Mouse (Mus musculus): ENCODE measurements around the gene Tiam1. TPM values are rescaled to one million over a fixed set of nuclear protein-coding genes. Genes with fewer than 3 reads are reported as not detected.
"Not testable (repeated sequence)": the region's sequence is repeated elsewhere in the genome, so short reads cannot be mapped to it uniquely, and the experiment has no call there.

Gene Tiam1
- total RNA-seq, 2 experiments from 2014 or later = 4.7 to 7.1 TPM

DNA sequence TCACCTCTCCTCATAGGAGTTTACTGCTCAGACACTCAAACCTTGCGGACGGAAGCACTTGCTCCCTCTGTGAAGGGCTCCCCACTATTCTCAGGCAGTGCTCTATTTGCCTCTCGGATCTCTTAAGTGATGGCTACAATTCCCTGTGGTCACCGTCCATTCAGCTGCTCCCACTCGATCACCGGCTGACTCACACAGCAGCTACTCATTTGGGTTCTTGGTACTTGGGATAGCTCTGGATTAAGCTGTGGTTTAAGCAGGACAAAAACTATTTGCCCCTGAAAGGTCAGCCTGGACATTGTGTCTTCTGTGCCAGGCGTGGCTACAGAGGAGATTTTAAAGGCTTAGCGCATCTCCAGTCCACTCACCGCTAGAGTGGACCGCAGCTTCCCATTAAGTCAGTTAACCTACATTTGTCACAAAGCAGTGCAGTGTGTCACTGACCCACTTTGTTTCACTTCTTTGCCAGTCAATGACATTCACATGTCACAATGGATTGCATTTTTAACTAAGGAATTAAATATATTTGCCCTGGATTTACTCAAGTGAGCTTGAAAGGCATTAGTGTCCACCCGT lies 64.7 kb downstream of the Tiam1 start:
- DNase-seq = no peak
- intact Hi-C loops (cut with DNase I; ENCODE audit: low total_unique reads) = no loop called here

DNA sequence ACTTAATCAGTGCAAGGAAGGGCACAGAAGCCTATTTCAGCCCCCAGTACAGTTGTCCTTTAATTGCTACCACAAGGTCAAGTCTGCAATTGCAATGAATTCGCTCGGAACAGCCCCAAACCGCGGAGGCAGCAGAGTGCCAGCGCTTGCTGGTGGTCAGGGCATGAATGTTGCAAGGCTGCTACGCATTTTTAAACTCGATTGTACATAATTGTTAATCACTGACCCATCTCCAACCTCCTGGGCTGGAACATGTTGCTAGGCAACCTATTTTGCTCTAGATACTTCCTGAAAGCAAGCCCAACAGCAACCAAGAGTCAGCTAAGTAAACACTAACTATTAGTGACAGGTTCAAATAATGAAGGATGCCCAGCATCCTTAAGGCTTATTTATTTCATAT lies 70.1 kb downstream of the Tiam1 start:
- DNase-seq = no peak
- intact Hi-C loops (cut with DNase I; ENCODE audit: low total_unique reads) = no loop called here

DNA sequence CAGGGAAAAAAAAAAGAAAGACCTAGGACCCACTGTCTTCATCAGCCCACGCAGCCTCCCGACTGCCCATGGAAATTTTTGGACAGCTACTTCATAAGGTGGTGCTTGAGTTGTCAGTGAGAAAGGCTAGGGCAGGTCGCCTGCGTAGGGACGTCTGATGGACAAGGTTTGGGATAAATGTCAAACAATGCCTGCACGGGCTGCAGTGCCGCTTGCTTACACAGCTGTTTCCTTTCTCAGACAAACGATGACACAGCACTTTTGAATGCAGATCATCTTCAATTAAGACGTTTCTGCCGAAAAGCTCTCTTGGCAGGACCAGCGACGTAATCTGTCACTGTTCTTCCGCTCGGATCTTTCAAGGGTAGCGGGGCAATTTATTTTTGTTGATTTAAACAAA lies 70.9 kb downstream of the Tiam1 start:
- DNase-seq = no peak
- intact Hi-C loops (cut with DNase I; ENCODE audit: low total_unique reads) = no loop called here

DNA sequence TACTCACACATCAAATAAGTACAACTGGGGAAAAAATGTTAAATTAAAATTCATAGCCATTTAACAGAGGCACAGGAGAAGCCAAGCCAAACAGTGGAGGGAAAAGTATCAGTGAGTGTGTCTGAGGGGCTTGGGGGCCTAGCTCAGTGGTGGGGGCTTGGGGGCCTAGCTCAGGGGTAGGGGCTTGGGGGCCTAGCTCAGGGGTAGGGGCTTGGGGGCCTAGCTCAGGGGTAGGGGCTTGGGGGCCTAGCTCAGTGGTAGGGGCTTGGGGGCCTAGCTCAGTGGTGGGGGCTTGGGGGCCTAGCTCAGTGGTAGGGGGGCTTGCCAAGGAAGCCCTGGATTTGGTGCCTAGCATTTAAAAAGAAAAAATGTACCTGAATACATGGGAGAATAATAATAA lies 72.4 kb downstream of the Tiam1 start:
- intact Hi-C loops (cut with DNase I; ENCODE audit: low total_unique reads) = not testable (repeated sequence)

DNA sequence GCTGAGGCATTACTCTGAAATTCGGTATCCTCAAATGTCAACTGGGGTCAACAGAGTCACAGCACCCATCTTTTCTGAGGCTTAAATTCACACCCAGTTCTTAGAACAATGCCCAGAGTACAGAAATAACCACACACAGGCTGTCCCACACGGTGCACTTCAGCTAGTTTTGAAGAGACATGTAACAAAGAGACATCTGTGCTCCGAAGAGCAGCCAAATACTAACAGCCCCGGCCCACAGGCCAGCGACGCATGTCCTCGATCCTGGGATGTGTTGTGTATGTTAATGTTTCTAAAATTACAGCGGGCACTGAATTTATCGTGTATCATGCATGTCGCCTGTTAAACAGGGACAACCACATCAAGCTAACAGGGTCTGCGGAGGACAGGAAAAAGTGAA lies 73.5 kb downstream of the Tiam1 start:
- DNase-seq = no peak
- intact Hi-C loops (cut with DNase I; ENCODE audit: low total_unique reads) = no loop called here

More for the DNA sequence above, 72.4 kb downstream of the Tiam1 start:
- not testable (repeated sequence) for DNase-seq

DNA sequence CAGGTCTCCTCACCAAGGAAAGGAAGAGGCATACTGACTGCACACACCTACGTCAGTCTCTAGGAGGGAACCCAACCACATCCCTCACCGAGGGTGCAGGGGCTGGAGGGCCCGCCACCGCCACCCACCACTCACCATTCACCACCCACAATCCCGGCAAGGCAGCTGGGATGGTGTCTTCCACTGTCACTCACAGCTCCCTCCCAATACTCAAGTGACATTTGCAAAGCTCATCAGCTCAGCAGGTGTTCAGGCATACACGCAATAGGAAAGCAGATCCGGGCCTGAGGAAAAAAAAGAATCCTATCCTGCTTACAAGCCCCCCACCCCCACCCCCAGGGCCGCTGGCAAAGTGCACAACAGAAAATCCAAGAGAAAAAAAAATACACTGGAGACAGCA lies 74.4 kb downstream of the Tiam1 start:
- no peak for DNase-seq
- intact Hi-C loops (cut with DNase I; ENCODE audit: low total_unique reads) = no loop called here

DNA sequence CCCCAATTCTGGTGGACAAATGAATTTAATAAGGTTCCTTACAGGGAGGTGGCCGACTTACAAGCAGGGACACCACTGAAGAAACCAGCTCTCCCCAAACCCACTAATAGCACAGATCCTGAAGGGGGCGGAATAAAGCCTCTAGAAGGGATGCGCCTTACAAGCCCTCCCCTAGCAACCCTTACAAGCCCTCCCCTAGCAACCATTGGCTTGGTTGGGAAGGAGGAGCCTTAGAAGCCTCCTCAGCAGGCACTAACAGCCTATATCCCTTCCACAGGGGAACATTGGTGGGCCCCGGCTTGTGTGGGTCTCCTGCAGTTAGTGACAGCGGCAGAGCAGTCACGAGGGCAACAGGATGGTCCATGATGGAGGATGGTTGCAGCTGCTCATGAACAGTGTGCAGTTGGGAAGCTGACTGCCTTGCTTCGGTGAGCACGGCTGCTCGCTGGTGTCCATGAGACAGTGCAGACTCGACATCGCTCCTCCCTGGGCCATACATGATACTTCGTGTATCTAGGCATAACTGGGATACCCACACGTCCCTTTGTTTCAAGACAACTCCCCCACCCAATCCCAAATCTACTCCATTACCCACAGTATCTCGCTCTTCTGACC lies 90.6 kb downstream of the Tiam1 start:
- DNase-seq = no peak
- intact Hi-C loops (cut with DNase I; ENCODE audit: low total_unique reads) = no loop called here

DNA sequence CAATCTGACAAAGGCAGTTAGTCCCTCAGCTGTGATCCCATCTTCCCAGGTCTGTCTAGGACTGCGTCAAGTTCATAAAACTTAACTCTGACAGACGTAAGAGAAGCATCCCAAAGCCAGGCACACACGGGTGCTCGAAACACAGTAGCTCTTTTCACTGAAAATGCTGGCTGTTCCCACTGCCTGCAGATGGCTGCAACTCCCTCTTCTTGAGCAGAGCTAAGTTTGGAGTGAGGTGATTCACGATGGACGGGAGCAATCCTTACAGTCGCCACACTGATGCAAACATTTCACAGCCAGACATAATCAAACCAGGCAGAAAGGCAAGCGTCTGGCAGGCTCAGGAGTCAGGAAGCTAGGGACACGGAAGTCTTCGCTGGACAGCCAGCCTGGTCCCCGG lies 91.2 kb downstream of the Tiam1 start:
- DNase-seq = no peak
- intact Hi-C loops (cut with DNase I; ENCODE audit: low total_unique reads) = no loop called here

DNA sequence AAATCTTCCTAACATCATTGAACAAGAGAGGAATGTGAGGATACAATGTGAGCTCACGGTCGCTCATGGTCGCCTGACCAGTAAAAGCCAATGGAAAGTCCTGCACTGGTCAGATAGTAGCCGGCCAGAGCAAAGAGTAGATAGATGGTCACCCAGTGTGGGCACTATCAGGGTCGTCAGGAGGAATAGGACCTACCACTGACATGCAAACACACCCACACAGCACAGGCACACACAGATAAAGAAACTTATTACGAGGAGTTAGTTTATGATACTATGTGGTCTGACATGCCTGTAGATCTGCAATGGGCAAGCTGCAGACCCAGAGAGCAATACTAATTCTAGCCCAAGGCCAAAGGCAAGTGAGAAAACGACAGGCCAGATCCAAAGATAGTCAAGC lies 92.5 kb downstream of the Tiam1 start:
- intact Hi-C loops (cut with DNase I; ENCODE audit: low total_unique reads) = no loop called here
- DNase-seq = no peak

DNA sequence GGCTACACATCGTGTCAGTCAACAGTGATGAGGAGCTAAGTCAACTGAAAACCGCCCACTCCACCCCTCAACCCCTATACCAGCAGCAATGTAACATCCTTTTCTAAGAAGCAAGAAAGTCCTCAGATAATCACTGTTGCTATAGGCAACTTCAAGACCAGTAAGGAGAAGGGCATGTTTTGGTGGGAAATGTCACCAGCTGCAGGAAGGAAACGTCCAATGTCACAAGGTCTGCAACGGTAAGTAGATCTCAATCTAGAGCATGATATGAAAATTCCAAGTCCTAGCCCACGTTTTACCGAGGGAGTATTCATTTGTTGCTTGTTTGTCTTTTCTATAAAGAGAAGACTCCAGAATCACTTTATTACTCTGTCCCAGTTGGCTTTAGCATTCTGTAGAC lies 95.7 kb downstream of the Tiam1 start:
- intact Hi-C loops (cut with DNase I; ENCODE audit: low total_unique reads) = no loop called here
- no peak for DNase-seq

DNA sequence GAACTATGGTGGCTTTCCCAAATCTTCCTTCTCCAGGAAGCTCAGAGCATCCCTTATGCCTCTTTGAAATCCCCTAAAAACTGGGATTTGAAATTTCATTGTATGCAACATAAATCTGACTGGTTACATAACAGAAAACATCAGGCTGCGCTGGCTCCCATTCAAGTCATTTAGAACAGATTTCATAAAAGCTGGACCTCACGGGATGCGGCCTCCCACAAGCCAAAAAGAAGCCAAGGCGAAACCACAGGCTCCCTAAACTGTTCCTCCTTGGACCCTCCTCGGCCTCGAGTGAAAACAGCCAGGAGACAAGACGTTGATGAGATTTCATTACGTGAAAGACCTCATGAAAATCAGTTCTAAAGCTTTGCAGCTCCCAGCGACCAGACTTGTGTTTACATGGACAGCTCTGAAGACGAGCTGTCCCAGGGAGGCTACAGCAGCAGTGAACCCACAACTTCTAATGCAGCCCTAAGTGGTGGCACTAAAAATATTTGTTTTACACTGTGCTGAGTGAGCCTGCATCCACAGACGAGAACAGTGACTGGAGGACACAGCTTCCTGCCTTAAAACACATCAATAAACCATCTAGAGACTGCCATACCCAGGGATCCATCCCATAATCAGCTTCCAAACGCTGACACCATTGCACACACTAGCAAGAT lies 96.9 kb downstream of the Tiam1 start:
- DNase-seq = peak; percentile 23
- intact Hi-C loops (cut with DNase I; ENCODE audit: low total_unique reads) = no loop called here

DNA sequence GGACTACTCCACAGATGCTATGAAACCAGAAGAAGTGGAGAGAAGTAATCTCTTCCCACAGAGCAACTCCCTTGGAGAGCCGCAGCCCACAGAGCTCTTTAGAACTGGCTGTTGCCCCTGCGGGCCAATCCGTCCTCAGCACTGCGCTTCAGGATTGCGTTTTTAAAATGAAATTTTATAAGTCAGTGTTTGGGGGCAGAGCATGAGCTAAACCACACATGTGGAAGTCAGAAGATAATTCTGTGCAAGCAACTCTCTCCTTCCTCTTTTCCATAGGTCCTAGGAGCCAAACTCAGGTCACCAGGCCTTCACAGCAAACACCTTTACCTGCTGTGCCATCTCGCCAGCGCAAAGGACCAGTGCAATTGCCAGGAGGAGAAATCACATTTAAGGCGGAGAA lies 98.0 kb downstream of the Tiam1 start:
- DNase-seq = no peak
- intact Hi-C loops (cut with DNase I; ENCODE audit: low total_unique reads) = no loop called here

DNA sequence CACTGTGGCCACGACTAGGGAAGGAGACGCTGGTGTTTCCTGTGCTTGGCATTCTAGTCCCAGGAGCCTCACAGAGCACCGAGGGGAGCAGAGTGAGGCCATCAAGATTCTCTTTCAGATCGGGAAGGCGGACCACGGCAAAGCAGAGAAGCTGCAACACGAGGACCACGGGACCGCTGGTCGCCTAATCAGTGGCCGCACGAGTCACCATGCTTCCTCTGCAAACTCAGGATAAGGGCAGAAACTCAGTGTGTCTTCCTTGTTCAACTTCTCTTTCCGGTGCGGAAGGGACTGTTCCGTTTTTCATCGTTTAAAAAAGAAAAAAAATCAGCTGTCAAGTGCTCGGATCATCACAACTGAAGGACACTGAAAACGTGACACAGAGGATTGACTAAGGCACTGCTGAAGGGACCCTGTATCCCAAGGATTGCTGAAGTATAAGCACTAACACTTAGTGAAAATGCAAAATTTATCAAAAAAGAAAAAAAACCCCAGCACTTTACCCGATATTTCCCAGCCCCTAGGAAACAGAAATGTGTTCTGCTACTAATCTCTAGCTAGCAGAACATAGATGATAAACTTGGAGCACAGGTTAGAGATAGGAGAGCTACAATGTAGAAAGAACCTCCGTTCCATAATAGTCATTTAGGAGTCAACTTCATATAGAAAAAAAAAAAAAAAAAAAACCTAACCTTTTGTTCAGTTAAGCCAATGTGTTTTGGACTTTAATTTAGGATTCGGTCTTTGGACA lies 99.4 kb downstream of the Tiam1 start:
- no peak for DNase-seq
- intact Hi-C loops (cut with DNase I; ENCODE audit: low total_unique reads) = no loop called here

DNA sequence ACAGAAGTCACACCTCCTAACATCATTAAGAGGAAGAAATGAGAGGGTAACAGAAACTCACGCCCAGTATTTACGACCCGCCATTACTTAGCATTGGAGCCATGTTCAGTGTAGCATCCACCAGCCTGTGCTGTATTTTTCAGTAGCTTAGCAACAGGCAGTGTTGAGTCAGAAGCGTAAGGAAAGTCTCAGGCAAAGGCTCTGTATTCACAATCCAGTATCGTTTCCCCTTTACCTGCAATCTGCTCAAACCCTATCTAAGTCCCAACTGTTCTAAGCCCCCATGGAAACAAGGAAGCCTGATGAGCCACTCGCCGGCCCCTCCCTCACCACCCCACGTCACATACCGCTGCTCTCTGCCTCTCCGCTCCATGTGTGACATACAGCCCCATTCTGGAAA lies 100.7 kb downstream of the Tiam1 start:
- no peak for DNase-seq
- intact Hi-C loops (cut with DNase I; ENCODE audit: low total_unique reads) = no loop called here

DNA sequence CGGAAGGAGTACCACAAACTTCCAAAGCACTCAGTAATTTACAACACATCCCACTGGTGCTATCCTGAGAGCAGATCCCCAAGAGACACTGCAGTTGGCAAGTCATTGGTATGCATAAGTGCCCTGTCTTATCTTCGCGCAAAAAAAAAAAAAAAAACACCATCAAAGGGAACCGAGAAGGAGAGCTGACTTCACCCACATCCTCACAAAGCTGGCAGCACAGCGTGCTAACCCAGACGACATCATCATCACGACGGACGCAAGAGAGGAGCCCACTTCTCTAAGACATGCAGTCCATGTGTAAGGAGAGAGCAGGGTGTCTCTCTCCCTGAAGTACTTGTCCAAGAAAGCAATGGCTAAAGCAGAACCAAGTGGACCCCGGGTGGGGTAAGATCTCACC lies 101.2 kb downstream of the Tiam1 start:
- no peak for DNase-seq
- intact Hi-C loops (cut with DNase I; ENCODE audit: low total_unique reads) = no loop called here

DNA sequence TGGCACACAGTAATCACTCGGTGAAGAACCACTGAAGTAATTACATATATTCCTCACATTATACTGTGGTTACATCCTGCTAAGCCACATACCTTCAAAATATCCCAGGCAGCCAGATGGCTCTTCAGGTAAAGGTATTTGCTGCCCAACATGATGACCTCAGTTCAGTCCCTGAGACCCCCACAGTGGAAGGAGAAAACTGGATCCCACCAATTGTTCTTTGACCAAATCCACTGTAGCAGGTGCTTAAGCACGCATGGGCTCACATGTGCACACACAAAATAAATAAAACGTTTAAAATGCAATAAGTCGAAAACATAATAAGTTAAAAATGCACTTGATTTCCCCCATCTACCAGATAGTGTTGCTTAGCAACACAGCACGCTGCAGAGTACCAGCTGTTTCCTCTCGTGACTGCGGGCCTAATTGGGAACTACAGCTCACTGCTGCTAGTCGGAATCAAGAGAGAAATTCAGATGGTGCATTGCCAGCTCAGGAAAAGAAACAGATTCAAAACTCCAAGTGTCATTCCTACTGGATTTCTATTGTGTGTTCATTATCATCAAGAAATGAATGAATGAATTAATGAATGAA lies 102.7 kb downstream of the Tiam1 start:
- DNase-seq = no peak
- intact Hi-C loops (cut with DNase I; ENCODE audit: low total_unique reads) = no loop called here

DNA sequence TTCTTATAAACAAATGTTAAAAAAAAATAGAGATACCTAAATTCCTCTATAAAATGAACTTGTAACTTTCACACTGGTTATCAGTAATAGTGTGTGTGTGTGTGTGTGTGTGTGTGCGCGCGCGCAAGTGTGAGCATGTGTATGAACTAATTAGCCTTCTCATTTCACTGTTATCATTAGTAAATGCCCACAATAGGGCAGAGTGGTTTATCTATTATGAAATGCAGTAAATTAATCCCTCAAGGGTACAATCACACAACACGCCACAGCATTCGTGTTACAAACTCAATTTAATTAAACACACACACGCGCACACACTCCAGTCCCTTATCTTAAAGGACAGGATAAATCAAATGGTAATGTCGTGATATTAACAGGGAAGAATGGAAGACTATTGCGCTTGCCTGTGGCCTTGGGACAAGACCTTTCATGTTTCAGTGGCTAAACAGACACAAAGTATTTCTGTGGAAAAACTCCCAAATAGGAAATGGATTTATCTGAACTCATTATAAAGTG lies 107.9 kb downstream of the Tiam1 start:
- no peak for DNase-seq
- intact Hi-C loops (cut with DNase I; ENCODE audit: low total_unique reads) = no loop called here

DNA sequence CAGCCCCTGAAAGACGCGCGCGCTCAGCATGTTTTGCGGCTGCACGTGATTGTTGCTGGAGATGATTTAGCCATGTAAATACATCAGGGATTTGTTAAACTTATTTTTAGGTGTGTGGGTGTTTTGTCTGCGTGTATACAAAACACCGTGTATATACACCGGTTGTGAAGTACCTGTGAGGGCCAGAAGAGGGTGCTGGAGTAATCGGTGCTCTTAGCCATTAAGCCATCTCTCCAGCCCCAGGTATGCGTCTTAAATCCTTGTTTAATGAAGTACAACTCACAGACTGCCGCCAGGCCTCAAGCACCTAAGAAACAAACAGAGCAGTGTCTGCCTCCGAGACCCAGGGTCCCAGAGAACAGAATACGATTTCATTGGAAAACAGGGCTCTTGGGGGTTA lies 113.2 kb downstream of the Tiam1 start:
- intact Hi-C loops (cut with DNase I; ENCODE audit: low total_unique reads) = no loop called here
- no peak for DNase-seq

DNA sequence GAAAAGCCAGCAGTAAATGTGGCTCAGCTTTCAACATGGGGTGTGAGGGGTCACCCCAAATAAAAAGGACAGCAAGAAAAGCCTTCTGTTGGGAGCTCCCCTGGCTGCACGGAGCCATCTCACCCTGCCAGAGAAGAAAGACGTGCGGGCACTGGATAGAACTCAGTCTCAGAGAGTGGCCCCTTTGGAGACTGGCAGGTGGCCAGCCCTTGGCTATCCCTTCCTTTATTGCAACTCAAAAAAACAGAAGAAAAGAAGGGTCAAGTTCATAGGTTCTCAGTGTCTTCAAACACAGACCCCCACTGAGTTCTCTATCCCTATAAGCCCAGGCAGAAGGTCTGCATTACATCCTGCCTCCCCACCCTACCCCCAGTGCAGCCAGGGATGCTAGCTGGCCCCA lies 115.7 kb downstream of the Tiam1 start:
- intact Hi-C loops (cut with DNase I; ENCODE audit: low total_unique reads) = no loop called here
- DNase-seq = no peak

DNA sequence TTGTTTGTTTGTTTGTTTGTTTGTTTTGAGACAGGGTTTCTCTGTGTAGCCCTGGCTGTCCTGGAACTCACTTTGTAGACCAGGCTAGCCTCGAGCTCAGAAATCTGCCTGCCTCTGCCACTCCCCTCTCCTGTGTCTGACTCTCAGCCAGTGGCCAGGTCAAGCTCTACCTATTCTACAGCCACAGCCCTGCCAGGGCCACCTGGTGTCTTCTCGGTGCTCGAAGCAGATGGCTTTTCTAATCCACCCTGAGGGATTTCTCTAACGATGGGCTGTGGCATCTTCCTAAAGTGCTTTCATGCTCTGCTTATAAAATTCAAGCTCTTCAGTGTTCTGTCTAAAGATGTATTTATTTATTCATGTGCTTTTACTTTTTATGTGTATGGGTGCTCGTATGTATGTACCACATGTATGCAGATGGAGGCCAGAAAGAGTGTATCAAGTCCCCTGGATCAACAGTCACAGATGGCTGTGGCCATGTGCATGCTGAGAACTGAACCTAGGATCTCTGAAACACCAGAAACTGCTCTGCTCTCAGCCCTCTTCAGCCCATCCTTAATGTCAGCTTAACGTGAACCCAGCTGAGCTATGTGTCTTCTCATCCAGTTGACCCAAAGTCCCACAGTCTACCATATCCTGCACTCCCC lies 117.9 kb downstream of the Tiam1 start:
- intact Hi-C loops (cut with DNase I; ENCODE audit: low total_unique reads) = no loop called here
- DNase-seq = no peak

All from gastrocnemius, postnatal 14 days (tissue).